Mouse (Mus musculus) left cerebral cortex, postnatal 36 days (tissue): ENCODE measurements around the gene Ptchd3. TPM values are rescaled to one million over a fixed set of nuclear protein-coding genes. Genes with fewer than 3 reads are reported as not detected.

Experiments used
- DNase-seq, 2 experiments: peaks; one replicate each; pipeline ENCODE4 v3.0.0; 2021 to 2022; ENCODE audit warnings: low spot score in 2 of 2, mixed read lengths in 1 of 2
- intact Hi-C: fragments of 180-260 bp; cut with DNase I; formaldehyde crosslinking; loops from one replicate; pipeline ENCODE4 v1.15.1; 2025
- total RNA-seq, 2 experiments: library from RNA; stranded (reverse); gene quantifications; 2 replicates each; pipeline ENCODE4 v1.2.3; 2021

Gene Ptchd3
- total RNA-seq: not detected

- intact Hi-C loops: no loop called here
- DNase-seq: no peak
Observed at GRCm38 (mm10) chr11:121829947-121830346, at the start of gene Ptchd3. Gene Ptchd3 (plus strand): TSS chr11:121830247.

GRCm38 (mm10) chr11:121781831-121782230 is 48.2 kb upstream of the Ptchd3 start:
- DNase-seq: no peak
- intact Hi-C loops: no loop called here

GRCm38 (mm10) chr11:121787456-121787855 is 42.6 kb upstream of the Ptchd3 start:
- intact Hi-C loops: no loop called here
- DNase-seq: no peak

- intact Hi-C loops: no loop called here
- DNase-seq: no peak
Observed at GRCm38 (mm10) chr11:121789566-121789965, 40.5 kb upstream of the Ptchd3 start.

- no peak for DNase-seq
- intact Hi-C loops: no loop called here
Observed at GRCm38 (mm10) chr11:121790671-121791094, 39.4 kb upstream of the Ptchd3 start.

DNA sequence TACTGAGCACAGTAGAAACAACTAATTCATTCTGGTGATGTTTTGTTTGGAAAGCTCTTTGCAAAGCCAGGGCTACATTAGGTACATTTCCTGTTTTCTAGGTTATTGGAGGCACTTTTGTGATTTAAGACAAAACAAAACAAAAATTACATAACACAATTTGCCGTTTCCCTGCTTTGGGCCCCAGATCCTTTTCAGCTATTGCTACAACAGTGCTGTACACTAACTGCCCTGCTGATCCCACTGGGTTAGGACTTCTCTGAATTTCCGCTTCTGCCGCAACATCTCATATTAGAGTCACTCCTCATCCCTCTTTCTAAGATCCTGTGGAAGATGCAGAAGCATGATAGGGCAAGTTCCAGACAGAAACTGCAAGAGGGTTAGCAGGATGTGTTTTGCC is 38.6 kb upstream of the Ptchd3 start:
- intact Hi-C loops: no loop called here
- no peak for DNase-seq

GRCm38 (mm10) chr11:121791991-121792390 is 38.1 kb upstream of the Ptchd3 start:
- intact Hi-C loops: no loop called here
- DNase-seq: no peak

DNA sequence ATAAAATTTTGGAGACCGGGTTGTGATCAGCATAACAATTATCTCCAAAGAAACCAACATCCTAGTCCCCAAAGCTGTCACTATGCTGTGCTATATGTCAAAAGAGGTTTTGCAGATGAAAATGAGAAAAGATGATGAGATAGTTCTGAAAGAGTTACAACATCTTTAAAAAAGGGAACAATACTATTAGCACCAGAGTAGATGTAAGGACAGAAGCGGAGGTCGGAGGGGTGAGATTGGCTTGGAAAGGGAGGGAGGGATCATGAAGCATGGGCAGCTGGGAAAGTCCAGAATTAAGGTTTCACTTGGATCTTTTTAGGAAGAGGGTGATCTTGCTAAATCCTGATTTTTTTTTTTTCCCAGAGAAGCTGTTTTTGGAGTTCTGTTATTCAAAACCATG is 36.5 kb upstream of the Ptchd3 start:
- intact Hi-C loops: no loop called here
- no peak for DNase-seq

GRCm38 (mm10) chr11:121794186-121794585 is 35.9 kb upstream of the Ptchd3 start:
- intact Hi-C loops: no loop called here
- DNase-seq: no peak

GRCm38 (mm10) chr11:121794591-121795199 is 35.4 kb upstream of the Ptchd3 start:
- DNase-seq: no peak
- intact Hi-C loops: no loop called here

GRCm38 (mm10) chr11:121795978-121796377 is 34.1 kb upstream of the Ptchd3 start:
- intact Hi-C loops: no loop called here
- DNase-seq: no peak

DNA sequence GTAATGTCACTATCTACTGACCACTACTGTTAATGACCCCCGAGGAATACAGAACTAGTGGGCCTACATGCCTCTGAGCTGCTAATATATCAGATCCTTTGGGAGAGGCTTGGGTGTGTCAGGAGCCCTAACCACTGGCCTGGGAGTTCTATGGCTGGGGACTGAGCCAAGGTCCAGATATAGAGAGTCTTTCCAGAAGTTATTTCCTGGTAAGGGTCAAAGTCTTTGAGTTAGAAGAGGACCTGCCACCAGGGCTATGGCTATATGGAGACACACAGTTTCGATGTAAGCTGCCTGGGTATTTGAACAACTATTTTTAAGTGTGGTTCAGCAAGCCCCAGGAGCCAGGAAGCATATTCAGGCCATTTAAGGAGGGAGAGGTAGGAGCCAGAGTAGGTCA is 31.5 kb upstream of the Ptchd3 start:
- no peak for DNase-seq
- intact Hi-C loops: no loop called here

GRCm38 (mm10) chr11:121799746-121800299 is 30.2 kb upstream of the Ptchd3 start:
- no peak for DNase-seq
- intact Hi-C loops: no loop called here

DNA sequence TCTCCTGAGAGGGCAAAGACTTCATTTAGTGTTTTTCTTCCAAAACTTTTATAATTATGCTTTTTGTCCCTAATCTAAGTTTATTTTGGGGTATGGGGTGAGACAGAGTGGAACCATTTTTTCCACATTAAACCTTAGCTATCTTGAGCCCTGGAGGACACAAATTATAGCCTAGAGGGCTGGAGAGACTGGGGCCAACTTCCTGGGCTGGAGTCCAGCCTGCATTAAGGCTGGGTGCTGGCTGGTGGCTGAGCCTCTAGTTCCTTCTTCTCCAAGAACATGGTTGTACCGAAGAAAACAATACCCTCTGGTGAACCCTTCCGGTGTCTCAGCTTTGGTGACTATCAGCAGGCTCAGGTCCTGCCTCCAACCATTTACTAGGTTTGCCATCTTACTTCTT is 27.3 kb upstream of the Ptchd3 start:
- no peak for DNase-seq
- intact Hi-C loops: no loop called here

DNA sequence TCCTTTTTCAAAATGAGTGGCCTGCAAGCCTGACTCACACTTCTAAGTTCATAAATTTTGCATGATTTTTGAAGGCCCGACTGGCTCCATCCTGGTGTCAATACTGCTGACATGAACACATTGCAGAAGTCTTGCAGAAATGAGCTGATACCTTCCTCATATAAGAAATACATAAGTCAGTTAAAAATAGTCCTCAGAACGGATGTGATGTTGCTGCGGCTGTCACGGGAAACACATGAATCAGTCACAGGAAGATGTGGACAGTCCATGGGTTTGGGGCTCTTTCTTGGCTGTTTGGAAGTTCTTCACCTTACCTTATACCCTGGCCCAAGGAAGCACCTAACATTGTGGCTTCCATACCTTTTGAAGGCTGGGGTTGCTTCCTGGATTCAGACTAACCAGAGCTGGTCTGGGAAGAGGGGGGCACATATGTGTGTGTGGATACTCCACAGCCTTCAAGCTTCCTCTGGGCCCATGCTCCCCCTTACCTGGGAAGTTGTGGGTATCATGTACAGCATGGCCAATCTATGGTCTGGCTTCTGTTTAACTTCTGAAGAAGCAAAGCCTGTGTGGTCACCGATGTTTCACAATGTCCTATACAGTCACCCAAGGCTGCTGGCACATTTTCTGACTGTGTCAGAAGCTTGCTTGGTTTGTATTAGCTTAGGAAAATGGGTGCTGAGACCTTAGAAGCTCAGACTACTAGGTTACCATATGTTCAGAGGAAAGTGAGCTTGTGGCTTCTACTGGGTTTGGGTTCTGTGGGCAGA is 25.6 kb upstream of the Ptchd3 start:
- no peak for DNase-seq
- intact Hi-C loops: loop anchor here (5.0 kb wide), 2 partner anchors 147 to 172 kb away; no protein-coding TSS in a partner anchor

DNA sequence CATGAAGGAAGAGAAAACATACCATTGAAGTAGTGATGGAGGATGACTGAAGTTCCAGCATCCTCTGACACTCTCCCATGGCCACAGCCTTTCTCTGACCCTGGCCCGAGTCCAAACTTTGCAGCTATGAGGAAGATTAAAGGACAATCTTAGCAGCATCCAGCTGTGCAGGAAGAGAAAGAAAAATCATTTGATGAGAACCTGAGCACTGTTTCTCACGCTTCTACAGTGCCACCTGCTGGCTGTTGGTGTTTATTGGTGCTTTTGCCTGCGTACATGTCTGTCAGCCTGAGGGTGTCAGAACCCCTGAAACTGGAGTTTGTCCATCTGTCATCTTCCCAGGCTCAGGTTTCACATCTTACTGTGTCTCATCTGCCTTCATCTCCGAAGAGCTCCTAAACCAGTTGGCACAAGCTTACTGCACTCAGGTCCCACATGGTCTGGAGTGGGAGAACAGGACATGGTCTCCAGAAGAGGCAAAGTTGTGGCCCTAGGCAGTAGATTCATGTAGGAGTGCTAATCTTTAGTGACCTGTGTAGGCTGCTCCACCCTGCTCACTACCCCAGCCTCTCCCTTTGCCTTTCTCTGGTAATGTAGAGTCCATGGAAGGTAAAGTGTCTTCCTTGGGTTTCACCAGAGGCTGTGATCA is 21.7 kb upstream of the Ptchd3 start:
- intact Hi-C loops: loop anchor here (1.0 to 5.0 kb wide), 3 partner anchors 151 to 333 kb away; no protein-coding TSS in a partner anchor
- DNase-seq: peak; percentile 73 to 80

DNA sequence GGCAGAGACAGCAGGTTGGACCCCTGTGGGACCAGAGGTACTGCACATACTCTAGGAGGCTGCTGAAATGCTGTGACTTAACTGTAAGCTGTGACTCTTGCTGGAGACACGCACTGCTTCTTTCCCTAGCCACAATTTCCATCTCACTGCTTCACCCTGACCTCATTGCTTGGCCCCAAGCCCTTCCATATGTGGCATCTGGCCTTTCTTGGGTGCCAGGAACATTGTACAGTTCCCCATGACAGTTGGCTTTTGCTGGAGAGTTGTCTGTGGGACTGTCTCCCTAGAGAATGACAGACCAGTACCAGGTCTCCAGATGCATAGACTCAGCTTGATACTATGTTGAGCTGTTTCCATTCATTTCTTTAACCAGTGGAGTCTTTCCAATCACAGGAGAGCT is 21.2 kb upstream of the Ptchd3 start:
- no peak for DNase-seq
- intact Hi-C loops: loop anchor here (1.0 to 5.0 kb wide), 3 partner anchors 152 to 334 kb away; no protein-coding TSS in a partner anchor

GRCm38 (mm10) chr11:121845923-121846322 is 15.9 kb downstream of the Ptchd3 start:
- DNase-seq: no peak
- intact Hi-C loops: no loop called here

DNA sequence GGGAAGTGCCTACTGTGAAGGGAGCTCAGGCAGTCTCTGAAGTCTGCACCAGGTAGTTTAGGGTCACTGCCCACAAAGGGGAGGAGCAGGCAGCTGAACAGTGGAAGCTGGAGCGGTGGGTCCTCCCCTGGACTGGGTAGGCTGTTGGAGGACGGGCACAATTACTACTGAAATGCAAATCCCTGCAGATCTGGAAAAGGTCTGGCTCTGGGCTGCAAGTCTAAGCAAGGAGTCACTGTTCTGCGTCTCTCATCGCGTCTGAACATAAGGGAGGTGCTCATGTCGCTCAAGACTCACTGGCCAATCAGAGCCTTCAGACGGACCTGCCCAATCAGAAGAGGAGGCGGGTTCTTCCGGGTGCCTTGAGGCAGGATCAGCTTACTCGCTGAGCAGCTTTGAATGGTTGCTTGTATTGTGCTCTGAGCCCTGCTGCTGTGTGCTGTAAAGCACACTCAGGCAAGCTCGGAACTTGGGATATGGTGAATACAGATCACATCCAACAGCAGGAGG is 17.8 kb downstream of the Ptchd3 start:
- intact Hi-C loops: no loop called here

More for the DNA sequence above, 17.8 kb downstream of the Ptchd3 start:
- DNase-seq: peak; percentile 30 to 45
